Mouse (Mus musculus) spleen, postnatal 4 days (tissue): ENCODE results near the gene Prex1.

ENCODE experiments used
- DNase-seq, 2 experiments: peaks; one replicate each; pipeline ENCODE4 v3.0.0; 2022; ENCODE audit warnings: low spot score in 2 of 2

Prex1 gene

DNA sequence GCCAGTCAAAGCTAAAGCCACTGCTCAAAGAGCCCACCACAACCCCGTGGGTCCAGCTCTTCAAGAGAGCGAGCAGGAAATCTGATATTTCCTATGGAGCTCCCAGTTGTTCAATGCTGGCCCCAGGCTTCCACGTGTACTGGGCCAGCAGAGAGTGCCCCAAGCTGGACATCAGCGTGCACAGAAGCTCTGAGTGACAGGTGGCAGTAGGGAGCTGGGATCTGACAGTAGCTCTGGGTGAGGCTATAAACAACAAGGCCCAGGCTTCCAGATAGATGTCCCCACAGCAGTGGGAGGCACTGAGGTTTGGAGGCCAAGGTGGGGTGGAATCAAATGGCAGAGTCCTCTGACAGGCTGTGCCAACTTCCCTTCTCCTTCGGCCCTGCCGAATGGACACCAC is 107.6 kb downstream of the Prex1 start:
- no peak for DNase-seq

- no peak for DNase-seq
Observed at GRCm38 (mm10) chr2:166605164-166605831, 108.3 kb downstream of the Prex1 start.

- DNase-seq, result no peak
Observed at GRCm38 (mm10) chr2:166602948-166603347, 110.7 kb downstream of the Prex1 start.

DNA sequence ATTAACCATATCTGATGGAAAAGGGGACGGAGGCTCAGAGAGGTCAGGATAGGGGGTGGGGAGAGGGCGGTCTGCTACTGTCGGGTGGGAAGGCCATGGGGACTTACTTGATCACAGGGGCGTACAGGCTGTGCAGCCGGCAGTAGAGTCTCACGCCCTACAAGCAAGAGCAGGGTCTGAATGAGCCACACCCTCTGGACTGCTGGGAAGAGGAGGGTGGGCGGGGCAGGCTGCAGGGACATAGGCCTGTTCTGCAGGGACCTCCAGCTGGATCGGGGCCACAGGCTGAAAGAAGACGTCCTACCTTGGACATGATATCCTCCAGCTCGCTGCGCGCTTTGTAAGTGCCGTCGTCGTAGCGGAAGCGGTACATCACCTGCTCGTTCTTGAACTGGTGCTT is 112.2 kb downstream of the Prex1 start:
- no peak for DNase-seq

DNA sequence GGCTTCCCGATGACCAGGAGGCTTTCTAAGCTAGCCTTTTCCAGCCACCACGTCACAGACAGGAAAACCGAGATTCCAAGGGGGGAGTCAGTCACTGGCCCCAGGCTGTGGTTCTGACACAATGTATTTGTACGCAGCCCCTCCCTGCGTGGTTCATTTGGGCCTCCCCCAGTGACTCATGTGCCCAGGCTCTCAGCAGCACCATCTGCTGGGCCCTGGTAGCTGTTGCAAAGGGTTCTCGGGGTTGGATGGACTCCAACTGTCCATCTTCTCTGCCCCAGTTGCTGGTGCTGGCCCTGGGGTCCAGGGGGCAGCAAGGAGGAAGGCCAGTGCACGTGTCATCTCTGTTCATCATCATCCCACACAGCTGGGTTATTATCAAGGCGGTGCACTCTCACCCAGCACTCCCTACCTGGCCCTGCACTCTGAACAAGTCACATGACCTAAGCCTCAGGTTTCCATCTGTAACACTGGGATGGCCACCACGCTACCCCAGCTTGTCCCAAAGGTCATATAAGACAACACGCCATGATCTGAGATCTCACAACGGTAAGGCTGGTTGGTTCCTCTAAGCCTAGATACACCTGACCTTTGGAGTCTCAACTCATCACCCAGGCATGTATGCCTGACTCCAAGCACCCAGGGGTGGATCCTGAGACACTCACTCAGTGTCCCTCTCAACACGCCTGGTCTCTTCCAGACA is 115.0 kb downstream of the Prex1 start:
- DNase-seq, result no peak

- no peak for DNase-seq
Observed at GRCm38 (mm10) chr2:166597763-166598162, 115.9 kb downstream of the Prex1 start.

GRCm38 (mm10) chr2:166592034-166592912 is 121.4 kb downstream of the Prex1 start:
- peak; percentile 73 to 92 for DNase-seq

DNA sequence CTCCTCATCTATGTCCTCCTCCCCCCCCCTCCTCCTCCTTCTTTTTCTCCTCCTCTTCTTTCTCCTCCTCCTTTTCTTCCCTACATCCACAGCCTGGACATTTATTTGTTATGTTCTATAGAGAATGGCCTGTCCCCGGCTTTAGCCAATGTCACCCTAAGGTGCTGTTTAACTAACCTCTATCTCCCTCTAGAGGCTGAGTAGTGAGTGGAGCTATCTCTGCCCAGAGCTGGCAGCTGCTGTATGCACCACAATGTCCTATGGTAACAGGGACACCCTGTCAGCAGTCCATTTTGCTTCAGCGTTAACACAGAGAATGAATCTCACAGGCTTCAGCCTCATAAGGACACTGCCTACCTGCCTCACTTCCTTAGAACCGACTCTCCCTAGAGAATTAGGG is 129.1 kb downstream of the Prex1 start:
- DNase-seq, result no peak

GRCm38 (mm10) chr2:166583292-166583691 is 130.3 kb downstream of the Prex1 start:
- no peak for DNase-seq

GRCm38 (mm10) chr2:166581881-166582583 is 131.6 kb downstream of the Prex1 start:
- DNase-seq, result no peak

DNA sequence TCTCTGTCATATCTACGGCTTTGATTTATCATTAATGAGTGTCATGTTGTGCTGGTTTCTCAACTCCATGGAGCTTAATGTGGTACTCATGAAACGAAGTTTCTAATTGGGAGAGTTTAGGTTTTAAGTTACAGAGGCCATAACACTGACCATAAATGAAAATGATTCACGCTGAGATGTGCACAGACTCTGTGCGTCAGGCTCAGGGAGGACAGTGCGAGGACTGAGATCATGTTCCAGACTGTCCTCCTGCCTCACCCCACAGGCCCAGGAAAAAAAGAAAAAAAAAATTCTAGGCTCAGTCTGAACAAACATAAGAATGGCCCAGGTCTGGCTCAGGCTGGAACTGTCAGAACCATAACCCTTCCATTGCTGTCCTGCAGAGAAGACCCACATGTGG is 133.8 kb downstream of the Prex1 start:
- no peak for DNase-seq

DNA sequence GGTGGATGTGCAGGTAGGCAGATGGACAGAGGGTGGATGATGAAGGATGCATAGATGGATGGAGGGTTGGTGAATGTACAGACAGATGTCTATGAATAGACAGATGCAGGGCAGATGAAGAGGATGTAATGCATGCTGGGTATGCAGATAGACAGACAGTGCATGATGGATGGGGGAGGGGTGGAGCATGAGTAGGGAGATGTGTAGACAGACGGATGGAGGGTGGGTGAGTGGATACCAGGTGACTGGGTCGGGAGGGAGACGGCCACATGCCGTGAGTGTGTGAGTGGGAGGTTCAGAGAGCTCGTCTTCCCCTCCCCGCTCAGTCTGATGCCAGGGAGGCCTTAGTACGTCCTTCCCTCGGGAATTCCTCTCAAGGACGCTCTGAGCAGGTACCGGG is 134.3 kb downstream of the Prex1 start:
- no peak for DNase-seq

DNA sequence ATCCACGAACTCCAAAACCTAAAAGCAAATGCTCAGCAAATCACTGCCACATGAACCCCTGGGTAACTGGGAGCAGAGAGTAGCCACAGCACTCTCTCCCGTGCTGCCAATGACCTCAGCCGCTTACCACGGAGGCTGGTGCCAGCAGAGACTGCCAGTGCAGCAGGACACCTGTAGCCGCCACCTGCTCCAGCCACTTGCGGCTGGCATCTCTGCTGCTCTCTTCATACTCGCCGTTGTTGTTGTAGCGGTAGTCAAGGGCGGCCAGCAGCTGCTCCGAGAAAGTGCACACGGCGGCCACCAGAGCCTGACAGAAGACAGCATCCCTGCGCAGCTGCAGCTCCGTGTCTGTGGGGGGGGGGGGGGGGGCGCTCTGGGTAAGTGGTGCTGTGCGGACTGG is 138.2 kb downstream of the Prex1 start:
- no peak for DNase-seq

GRCm38 (mm10) chr2:166574934-166575333 is 138.7 kb downstream of the Prex1 start:
- peak; percentile 68 to 91 for DNase-seq

DNA sequence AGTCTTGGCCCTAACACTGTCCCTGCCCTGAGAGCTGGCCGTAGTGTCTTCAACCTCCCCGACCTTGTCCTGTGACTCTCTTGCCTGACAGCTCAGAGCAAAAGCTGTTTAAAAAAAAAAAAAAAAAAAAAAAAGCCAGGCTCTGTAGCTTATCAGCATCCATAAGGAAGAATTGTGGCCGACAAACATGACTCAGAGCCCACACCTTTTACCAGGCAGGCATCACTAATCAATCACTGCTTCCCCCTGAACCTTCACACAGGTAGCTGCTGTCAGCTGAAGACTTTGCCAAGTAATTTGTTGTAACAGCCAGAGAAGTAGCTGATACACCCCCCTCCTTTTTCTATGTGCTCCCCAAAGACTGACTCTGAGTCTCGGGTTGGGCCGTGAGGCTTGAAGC is 140.0 kb downstream of the Prex1 start:
- DNase-seq, result no peak

DNA sequence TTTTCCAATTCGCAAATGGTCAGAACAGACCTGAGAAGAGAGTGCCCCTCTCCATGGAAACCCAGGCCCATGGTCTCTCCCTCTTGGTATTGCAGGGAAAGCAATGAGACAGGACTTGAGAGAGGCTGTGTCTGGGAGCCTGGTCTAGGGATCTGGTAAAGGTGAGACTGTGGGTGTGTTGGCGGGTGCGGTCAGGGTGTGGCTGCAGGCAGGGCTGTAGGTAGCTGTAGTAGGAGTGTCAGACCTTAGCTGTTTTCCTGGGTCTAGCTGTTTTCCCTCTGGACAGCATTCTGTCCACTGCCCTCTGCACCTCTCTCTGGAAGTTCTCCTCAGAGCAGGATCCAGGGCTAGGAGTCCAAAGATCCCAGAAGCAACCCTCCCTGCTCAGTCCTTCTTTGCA is 141.3 kb downstream of the Prex1 start:
- DNase-seq, result no peak

GRCm38 (mm10) chr2:166569182-166569581 is 144.4 kb downstream of the Prex1 start:
- no peak for DNase-seq

- DNase-seq, result no peak
Observed at GRCm38 (mm10) chr2:166565503-166565902, 148.1 kb downstream of the Prex1 start.

GRCm38 (mm10) chr2:166564455-166564854 is 149.2 kb downstream of the Prex1 start:
- DNase-seq, result peak; percentile 60 to 87

DNA sequence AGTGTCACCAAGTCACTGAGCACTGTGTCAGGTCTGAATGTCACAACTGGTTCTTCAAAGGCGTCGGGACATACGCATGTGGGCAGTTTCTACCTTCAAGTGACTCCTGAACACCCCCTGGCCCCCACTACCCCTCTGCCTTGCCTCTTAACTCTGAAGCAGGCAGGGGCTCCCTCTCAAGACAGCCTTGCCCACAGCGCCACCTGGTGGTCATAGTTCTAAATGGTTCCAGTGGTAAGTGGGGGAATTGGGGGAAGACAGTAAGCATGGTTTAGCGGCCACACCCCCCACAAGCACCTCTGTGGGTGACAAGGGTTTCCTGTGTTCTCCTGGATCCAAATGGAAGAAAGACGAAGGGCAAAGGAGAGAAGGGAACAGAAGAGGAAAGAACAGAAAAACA is 149.7 kb downstream of the Prex1 start:
- DNase-seq, result peak; percentile 82 to 96

DNA sequence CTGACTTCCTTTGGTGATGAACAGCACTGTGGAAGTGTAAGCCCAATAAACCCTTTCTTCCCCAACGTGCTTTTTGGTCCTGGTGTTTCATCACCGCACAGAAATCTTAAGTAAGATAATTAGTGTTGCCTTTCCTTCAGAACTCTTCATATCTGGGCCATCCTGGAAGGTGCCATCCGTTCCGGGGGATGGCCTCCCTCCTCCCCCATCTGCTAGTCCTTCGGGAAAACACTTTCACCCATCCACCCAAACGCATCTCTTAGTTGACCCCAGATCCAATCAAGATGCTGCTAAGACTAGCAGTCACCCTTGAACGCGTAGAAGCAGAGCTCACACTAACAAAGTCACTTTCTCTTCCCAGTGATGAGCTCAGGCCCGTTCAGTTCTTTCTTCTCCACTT is 150.6 kb downstream of the Prex1 start:
- DNase-seq, result no peak

DNA sequence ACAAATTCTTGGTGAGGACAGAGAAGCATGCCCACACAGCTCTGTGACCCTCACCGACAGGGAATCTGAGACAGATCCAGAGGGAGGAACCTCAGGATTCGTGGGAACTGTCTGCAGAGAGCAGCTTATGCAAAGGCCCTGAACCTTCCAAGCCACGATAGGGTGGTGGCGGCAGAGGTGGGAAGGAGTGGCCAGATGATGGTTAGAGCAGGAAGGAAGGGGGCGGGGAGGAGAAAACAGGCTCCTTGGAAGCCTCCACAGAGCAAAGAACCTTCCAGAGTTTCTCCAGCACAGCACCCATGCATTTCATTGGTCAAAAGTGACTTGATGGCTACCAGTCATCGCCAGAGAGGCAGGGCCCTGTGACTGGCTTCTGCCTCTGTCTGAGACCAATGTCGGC is 151.9 kb downstream of the Prex1 start:
- no peak for DNase-seq
